Mouse (Mus musculus) lung, adult 2 months (tissue): ENCODE data around the gene Slc4a8. TPM values are rescaled to one million over a fixed set of nuclear protein-coding genes. Genes with fewer than 3 reads are reported as not detected.
"Not testable (repeated sequence)": the region's sequence is repeated elsewhere in the genome, so short reads cannot be mapped to it uniquely, and the experiment has no call there.

Source experiments
- DNase-seq: peaks from one replicate; pipeline ENCODE4 v3.0.0; 2022
- H3K4me1 ChIP-seq: fragments of 200-500 bp; 2 replicates; pipeline ENCODE4 v1.6.1; 2011; ENCODE audit warnings: low read length; ENCODE audit not compliant: control insufficient read depth, insufficient read depth
- H3K4me3 ChIP-seq: fragments of 200-500 bp; replicated peaks from 2 replicates; pipeline ENCODE3; 2011; ENCODE audit warnings: low read depth, mild to moderate bottlenecking, control low read depth, low read length; ENCODE audit errors: extremely low read depth
- CTCF ChIP-seq: fragments of 200-500 bp; IDR thresholded peaks from 2 replicates; pipeline ENCODE4 v1.5.1; 2011; ENCODE audit warnings: mild to moderate bottlenecking, low read length, control low read depth; ENCODE audit not compliant: insufficient read depth
- POLR2A ChIP-seq: fragments of 200-500 bp; IDR thresholded peaks from 2 replicates; pipeline ENCODE4 v1.6.1; 2011; ENCODE audit warnings: low read depth, mild to moderate bottlenecking, control low read depth, low read length, borderline replicate concordance; ENCODE audit errors: extremely low read depth
- WGBS: fragments of 180-500 bp; shearing (Covaris S2); methylation state at CpG from one replicate; pipeline ENCODE4 v1.1.7; 2018; 5-methylcytosine and 5-hydroxymethylcytosine counted together
- polyA plus RNA-seq: library from polyadenylated mRNA; depleted of rRNA; stranded (reverse); fragments of >200 nt; gene quantifications from 2 replicates; pipeline ENCODE4 v1.2.3, GENCODE M21; 2012

Gene Slc4a8
- polyA plus RNA-seq, 1 experiment: 4.4 TPM

GRCm38 (mm10) chr15:100792324-100792723 is 30.8 kb downstream of the Slc4a8 start:
- Histone ChIP-seq H3K4me1 (no peaks in the 10 kb centered on the region), H3K4me3 (no peak overlapping the region)
- TF ChIP-seq CTCF (no peak), POLR2A (no peak)
- DNase-seq: no peak
- WGBS: 65% methylated on average over 2 of the region's 2 CpGs

- WGBS: 64% methylated on average over 13 of the region's 13 CpGs
- TF ChIP-seq CTCF (no peak), POLR2A (no peak)
- no peak overlapping the region for H3K4me3 ChIP-seq
- H3K4me1 ChIP-seq: no peaks in the 10 kb centered on the region
- DNase-seq: no peak
Measured at GRCm38 (mm10) chr15:100800914-100801313, 39.4 kb downstream of the Slc4a8 start.

GRCm38 (mm10) chr15:100808062-100808461 is 46.5 kb downstream of the Slc4a8 start:
- no peak overlapping the region for H3K4me3 ChIP-seq
- no peak for TF ChIP-seq CTCF
- no peak for TF ChIP-seq POLR2A
- 60% methylated on average over 12 of the region's 12 CpGs for WGBS

GRCm38 (mm10) chr15:100808484-100808883 is 46.9 kb downstream of the Slc4a8 start:
- WGBS: 52% methylated on average over 9 of the region's 9 CpGs
- no peak overlapping the region for H3K4me3 ChIP-seq
- no peaks in the 10 kb centered on the region for H3K4me1 ChIP-seq
- no peak for DNase-seq
- TF ChIP-seq CTCF: no peak
- TF ChIP-seq POLR2A: no peak

More at GRCm38 (mm10) chr15:100808062-100808461, 46.5 kb downstream of the Slc4a8 start:
- no peak for DNase-seq
- H3K4me1 ChIP-seq: no peaks in the 10 kb centered on the region

GRCm38 (mm10) chr15:100810243-100810642 is 48.7 kb downstream of the Slc4a8 start:
- H3K4me1 ChIP-seq: no peaks in the 10 kb centered on the region
- TF ChIP-seq POLR2A (no peak), CTCF (no peak)
- WGBS: 78% methylated on average over 8 of the region's 8 CpGs

GRCm38 (mm10) chr15:100813501-100813900 is 52.0 kb downstream of the Slc4a8 start:
- no peak for TF ChIP-seq CTCF
- 67% methylated on average over 5 of the region's 5 CpGs for WGBS
- Histone ChIP-seq H3K4me1 (no peaks in the 10 kb centered on the region), H3K4me3 (no peak overlapping the region)
- no peak for DNase-seq

More at GRCm38 (mm10) chr15:100810243-100810642, 48.7 kb downstream of the Slc4a8 start:
- no peak overlapping the region for H3K4me3 ChIP-seq
- DNase-seq: no peak

GRCm38 (mm10) chr15:100814066-100814465 is 52.5 kb downstream of the Slc4a8 start:
- no peaks in the 10 kb centered on the region for H3K4me1 ChIP-seq
- 48% methylated on average over 7 of the region's 7 CpGs for WGBS
- no peak overlapping the region for H3K4me3 ChIP-seq
- DNase-seq: no peak
- TF ChIP-seq POLR2A (no peak), CTCF (no peak)

GRCm38 (mm10) chr15:100815310-100815709 is 53.8 kb downstream of the Slc4a8 start:
- WGBS: 81% methylated on average over 8 of the region's 8 CpGs
- TF ChIP-seq POLR2A (no peak), CTCF (no peak)
- Histone ChIP-seq H3K4me1 (no peaks in the 10 kb centered on the region), H3K4me3 (no peak overlapping the region)
- DNase-seq: no peak

GRCm38 (mm10) chr15:100818860-100819259 is 57.3 kb downstream of the Slc4a8 start:
- Histone ChIP-seq H3K4me1 (no peaks in the 10 kb centered on the region), H3K4me3 (no peak overlapping the region)
- 68% methylated on average over 3 of the region's 3 CpGs for WGBS
- TF ChIP-seq POLR2A: no peak
- TF ChIP-seq CTCF: no peak
- DNase-seq: no peak

GRCm38 (mm10) chr15:100821824-100822223 is 60.3 kb downstream of the Slc4a8 start:
- no peaks in the 10 kb centered on the region for H3K4me1 ChIP-seq
- no peak for TF ChIP-seq CTCF
- TF ChIP-seq POLR2A: no peak
- H3K4me3 ChIP-seq: no peak overlapping the region
- WGBS: 47% methylated on average over 8 of the region's 8 CpGs
- no peak for DNase-seq

GRCm38 (mm10) chr15:100822370-100822769 is 60.8 kb downstream of the Slc4a8 start:
- H3K4me1 ChIP-seq, H3K4me3 ChIP-seq, DNase-seq: not testable (repeated sequence)
- WGBS: 53% methylated on average over 4 of the region's 4 CpGs
